Mouse (Mus musculus): Measurements from ENCODE around the gene Gm21887. TPM values are rescaled to one million over a fixed set of nuclear protein-coding genes. Genes with fewer than 3 reads are reported as not detected.
"Not testable (repeated sequence)": the region's sequence is repeated elsewhere in the genome, so short reads cannot be mapped to it uniquely, and the experiment has no call there.

The Gm21887 gene
- polyA plus RNA-seq, 1 experiment from 2014 or later = 58.5 TPM

GRCm38 (mm10) chrX:169981761-169982181, 27.7 kb upstream of the Gm21887 start:
- H3K4me3 ChIP-seq (ENCODE audit: low read depth, low read length); H3K27me3 ChIP-seq (ENCODE audit: control insufficient read depth, insufficient read depth, low read depth, low read length); H3K4me2 ChIP-seq (ENCODE audit: low read depth, low read length); ATAC-seq (ENCODE audit: low read depth); H3K4me1 ChIP-seq (ENCODE audit: control insufficient read depth, low read depth, low read length); H3K27ac ChIP-seq (ENCODE audit: low read length); H3K9ac ChIP-seq (ENCODE audit: low read depth, low read length): not testable (repeated sequence)
- Histone ChIP-seq H3K9me3 (replicated peaks; ENCODE audit: control insufficient read depth, low read length) (peaks cover 19% of the 10 kb centered on the region), H3K36me3 (ENCODE audit: control insufficient read depth, insufficient read depth) (peaks cover 38% of the 10 kb centered on the region)
- 66% methylated on average over 19 of the region's 19 CpGs for WGBS (ENCODE audit: insufficient replicate concordance)

- H3K9ac ChIP-seq (ENCODE audit: low read depth, low read length); H3K27ac ChIP-seq (ENCODE audit: low read length); ATAC-seq (ENCODE audit: low read depth); H3K4me3 ChIP-seq (ENCODE audit: low read depth, low read length); H3K4me2 ChIP-seq (ENCODE audit: low read depth, low read length); H3K27me3 ChIP-seq (ENCODE audit: control insufficient read depth, insufficient read depth, low read depth, low read length); H3K4me1 ChIP-seq (ENCODE audit: control insufficient read depth, low read depth, low read length): not testable (repeated sequence)
- 77% methylated on average over 23 of the region's 23 CpGs for WGBS (ENCODE audit: insufficient replicate concordance)
- peaks cover 43% of the 10 kb centered on the region for H3K36me3 ChIP-seq (ENCODE audit: control insufficient read depth, insufficient read depth)
- peaks cover 24% of the 10 kb centered on the region for H3K9me3 ChIP-seq (replicated peaks; ENCODE audit: control insufficient read depth, low read length)
Measured at GRCm38 (mm10) chrX:169982606-169983400, 26.7 kb upstream of the Gm21887 start.

- 78% methylated on average over 19 of the region's 19 CpGs for WGBS (ENCODE audit: insufficient replicate concordance)
- peaks cover 46% of the 10 kb centered on the region for H3K36me3 ChIP-seq (ENCODE audit: control insufficient read depth, insufficient read depth)
- peaks cover 27% of the 10 kb centered on the region for H3K9me3 ChIP-seq (replicated peaks; ENCODE audit: control insufficient read depth, low read length)
Measured at GRCm38 (mm10) chrX:169983401-169984165, 25.9 kb upstream of the Gm21887 start.

GRCm38 (mm10) chrX:169984331-169984730, 25.1 kb upstream of the Gm21887 start:
- whole genome bisulfite sequencing (ENCODE audit: insufficient replicate concordance) = 74% methylated on average over 7 of the region's 7 CpGs
- H3K4me2 ChIP-seq (ENCODE audit: low read depth, low read length); H3K4me1 ChIP-seq (ENCODE audit: control insufficient read depth, low read depth, low read length); H3K27ac ChIP-seq (ENCODE audit: low read length); H3K4me3 ChIP-seq (ENCODE audit: low read depth, low read length); ATAC-seq (ENCODE audit: low read depth); H3K9ac ChIP-seq (ENCODE audit: low read depth, low read length); H3K27me3 ChIP-seq (ENCODE audit: control insufficient read depth, insufficient read depth, low read depth, low read length): not testable (repeated sequence)
- H3K9me3 ChIP-seq (replicated peaks; ENCODE audit: control insufficient read depth, low read length) = peaks cover 34% of the 10 kb centered on the region
- H3K36me3 ChIP-seq (ENCODE audit: control insufficient read depth, insufficient read depth) = peaks cover 52% of the 10 kb centered on the region

More at GRCm38 (mm10) chrX:169983401-169984165, 25.9 kb upstream of the Gm21887 start:
- H3K27ac ChIP-seq (ENCODE audit: low read length); H3K27me3 ChIP-seq (ENCODE audit: control insufficient read depth, insufficient read depth, low read depth, low read length); H3K4me2 ChIP-seq (ENCODE audit: low read depth, low read length); ATAC-seq (ENCODE audit: low read depth); H3K4me3 ChIP-seq (ENCODE audit: low read depth, low read length); H3K9ac ChIP-seq (ENCODE audit: low read depth, low read length); H3K4me1 ChIP-seq (ENCODE audit: control insufficient read depth, low read depth, low read length): not testable (repeated sequence)

- not testable (repeated sequence) for H3K27ac ChIP-seq (ENCODE audit: low read length); H3K4me1 ChIP-seq (ENCODE audit: control insufficient read depth, low read depth, low read length); H3K4me3 ChIP-seq (ENCODE audit: low read depth, low read length); H3K9ac ChIP-seq (ENCODE audit: low read depth, low read length); H3K4me2 ChIP-seq (ENCODE audit: low read depth, low read length); ATAC-seq (ENCODE audit: low read depth); H3K27me3 ChIP-seq (ENCODE audit: control insufficient read depth, insufficient read depth, low read depth, low read length)
- peaks cover 55% of the 10 kb centered on the region for H3K36me3 ChIP-seq (ENCODE audit: control insufficient read depth, insufficient read depth)
- peaks cover 39% of the 10 kb centered on the region for H3K9me3 ChIP-seq (replicated peaks; ENCODE audit: control insufficient read depth, low read length)
- 82% methylated on average over 21 of the region's 21 CpGs for WGBS (ENCODE audit: insufficient replicate concordance)
Measured at GRCm38 (mm10) chrX:169984853-169985252, 24.6 kb upstream of the Gm21887 start.

- WGBS (ENCODE audit: insufficient replicate concordance) = 76% methylated on average over 18 of the region's 18 CpGs
- not testable (repeated sequence) for H3K9ac ChIP-seq (ENCODE audit: low read depth, low read length); ATAC-seq (ENCODE audit: low read depth)
Measured at GRCm38 (mm10) chrX:169985796-169986195, 23.7 kb upstream of the Gm21887 start.

GRCm38 (mm10) chrX:169986519-169987367, 22.7 kb upstream of the Gm21887 start:
- Histone ChIP-seq H3K4me3 (ENCODE audit: low read depth, low read length) (peak overlapping the region; percentile 27), H3K9ac (ENCODE audit: low read depth, low read length) (peak overlapping the region; percentile 6), H3K4me2 (ENCODE audit: low read depth, low read length) (peak overlapping the region; percentile 47), H3K9me3 (replicated peaks; ENCODE audit: control insufficient read depth, low read length) (peaks cover 44% of the 10 kb centered on the region), H3K36me3 (ENCODE audit: control insufficient read depth, insufficient read depth) (peaks cover 58% of the 10 kb centered on the region)
- ATAC-seq (ENCODE audit: low read depth) = peak; percentile 86
- H3K27me3 ChIP-seq (ENCODE audit: control insufficient read depth, insufficient read depth, low read depth, low read length); H3K4me1 ChIP-seq (ENCODE audit: control insufficient read depth, low read depth, low read length); H3K27ac ChIP-seq (ENCODE audit: low read length): not testable (repeated sequence)
- 44% methylated on average over 47 of the region's 51 CpGs for WGBS (ENCODE audit: insufficient replicate concordance)

More at GRCm38 (mm10) chrX:169985796-169986195, 23.7 kb upstream of the Gm21887 start:
- Histone ChIP-seq H3K36me3 (ENCODE audit: control insufficient read depth, insufficient read depth) (peaks cover 62% of the 10 kb centered on the region), H3K9me3 (replicated peaks; ENCODE audit: control insufficient read depth, low read length) (peaks cover 46% of the 10 kb centered on the region)
- H3K4me2 ChIP-seq (ENCODE audit: low read depth, low read length); H3K27ac ChIP-seq (ENCODE audit: low read length); H3K27me3 ChIP-seq (ENCODE audit: control insufficient read depth, insufficient read depth, low read depth, low read length); H3K4me3 ChIP-seq (ENCODE audit: low read depth, low read length); H3K4me1 ChIP-seq (ENCODE audit: control insufficient read depth, low read depth, low read length): not testable (repeated sequence)

- not testable (repeated sequence) for H3K4me1 ChIP-seq (ENCODE audit: control insufficient read depth, low read depth, low read length); ATAC-seq (ENCODE audit: low read depth); H3K9ac ChIP-seq (ENCODE audit: low read depth, low read length); H3K27ac ChIP-seq (ENCODE audit: low read length); H3K27me3 ChIP-seq (ENCODE audit: control insufficient read depth, insufficient read depth, low read depth, low read length)
- peak overlapping the region; percentile 8; the same call in 1 of the 2 replicates for H3K4me2 ChIP-seq (ENCODE audit: low read depth, low read length)
- H3K4me3 ChIP-seq (ENCODE audit: low read depth, low read length) = 0 out of 2 replicates have a peak overlapping the region, but pooled peaks have one; percentile 27
- 80% methylated on average over 28 of the region's 28 CpGs for WGBS (ENCODE audit: insufficient replicate concordance)
- H3K9me3 ChIP-seq (replicated peaks; ENCODE audit: control insufficient read depth, low read length) = peaks cover 44% of the 10 kb centered on the region
- peaks cover 51% of the 10 kb centered on the region for H3K36me3 ChIP-seq (ENCODE audit: control insufficient read depth, insufficient read depth)
Measured at GRCm38 (mm10) chrX:169987368-169987837, 22.1 kb upstream of the Gm21887 start.
